Mouse (Mus musculus): Measurements from ENCODE around the gene Btbd19.

Btbd19 gene

DNA sequence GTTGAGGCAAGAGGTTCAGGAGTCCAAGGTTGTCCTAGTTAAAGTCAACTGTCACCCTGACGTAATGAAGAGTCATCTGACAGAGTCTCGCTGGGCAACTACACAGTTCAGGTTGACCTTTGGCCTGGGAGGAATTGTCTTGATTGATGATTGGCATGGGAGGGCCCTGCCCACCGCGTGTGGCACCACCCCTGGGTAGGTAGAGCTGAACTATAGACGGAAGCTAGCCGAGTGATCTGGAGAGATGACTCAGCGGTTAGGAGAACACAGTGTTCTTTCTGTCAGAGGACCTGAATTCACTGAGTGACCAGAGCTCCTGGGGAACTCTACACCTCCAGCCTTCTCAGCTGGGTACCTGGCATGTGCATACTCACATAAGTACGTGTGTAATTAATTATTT lies 10.5 kb upstream of the Btbd19 start:
- in situ Hi-C loops (cut with MboI; ENCODE audit: low sequenced_read_pairs), result no loop called here

DNA sequence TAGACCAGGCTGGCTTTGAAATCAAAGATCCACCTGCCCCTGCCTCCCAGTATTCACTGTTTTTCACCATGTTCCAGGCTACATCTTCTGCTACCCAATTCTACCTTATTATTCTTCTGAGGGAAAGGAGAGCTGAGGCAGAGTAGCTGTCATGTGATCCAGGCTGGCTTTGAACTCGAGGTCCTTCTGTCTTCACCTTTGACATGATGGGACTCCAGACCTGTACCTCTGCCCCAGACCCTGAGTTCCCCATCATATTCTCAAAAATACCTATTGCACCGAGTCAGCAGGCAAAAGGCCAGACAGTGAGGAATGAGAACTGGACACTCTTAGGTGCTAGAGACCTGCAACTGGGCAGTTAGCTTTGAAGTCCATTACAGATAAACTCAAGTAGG lies 9.1 kb upstream of the Btbd19 start:
- in situ Hi-C loops (cut with MboI; ENCODE audit: low sequenced_read_pairs), result no loop called here

DNA sequence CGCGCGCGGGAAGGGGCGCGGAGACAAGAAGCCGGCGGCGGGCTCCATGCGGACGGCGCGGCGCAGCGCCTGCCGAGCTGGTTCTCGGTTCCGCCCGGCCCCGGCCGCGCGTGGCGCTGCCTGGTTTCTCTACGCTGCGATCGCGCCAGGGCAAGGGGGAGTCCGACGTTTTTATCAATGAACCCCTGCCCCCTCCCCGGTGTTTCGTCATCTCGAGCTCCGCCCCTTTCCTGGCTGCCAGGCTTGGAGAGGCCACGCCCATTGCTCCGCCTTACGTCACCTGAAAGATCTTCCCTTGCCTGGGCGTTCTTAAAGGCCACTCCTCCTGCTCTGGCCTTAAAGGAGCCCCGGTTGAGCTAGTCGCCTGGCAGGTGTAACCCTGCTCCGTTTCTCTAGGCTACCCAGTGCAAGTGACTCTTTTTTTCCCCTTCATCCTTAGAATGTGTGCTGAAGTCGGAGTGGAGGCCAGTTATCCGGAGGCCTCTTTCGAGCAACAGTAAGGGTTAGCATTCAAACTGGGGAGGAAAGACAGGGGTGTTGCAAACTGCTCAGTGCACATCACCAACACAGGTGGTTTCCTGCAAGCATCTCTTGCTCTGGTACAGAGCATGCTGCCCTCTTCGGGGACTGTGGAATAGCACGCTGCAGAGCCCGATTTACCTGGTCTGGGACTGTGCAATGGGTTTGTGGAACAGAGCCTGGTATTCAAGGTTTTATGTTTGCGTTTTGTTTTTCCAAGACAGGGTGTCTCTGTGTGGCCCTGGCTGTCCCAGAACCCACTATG lies 8.5 kb upstream of the Btbd19 start, which contains the start of gene Plk3:
Plk3 (minus strand) TSS at position 147 of the 784 bp plus-strand sequence.
- in situ Hi-C loops (cut with MboI; ENCODE audit: low sequenced_read_pairs), result no loop called here

DNA sequence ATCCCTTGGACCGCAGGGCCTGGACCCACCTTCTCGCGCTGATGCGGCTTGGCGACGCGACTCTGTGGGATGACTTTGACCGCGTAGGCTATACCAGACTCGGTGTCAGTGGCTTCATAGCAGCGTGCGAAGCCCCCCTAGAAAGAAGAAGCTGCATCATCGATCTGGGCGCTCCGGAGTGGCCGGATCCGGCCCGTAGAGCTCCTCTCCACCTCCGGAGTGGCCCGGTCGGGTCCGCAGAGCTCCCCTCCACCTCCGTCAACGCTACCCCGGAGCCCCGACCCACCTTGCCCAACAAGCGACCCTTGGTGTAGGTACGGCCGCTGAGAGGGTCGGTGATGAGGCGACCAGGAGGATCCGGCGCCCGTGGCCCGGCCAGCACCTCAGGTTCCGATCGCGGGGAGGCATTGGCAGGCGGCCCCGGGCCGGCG lies 7.9 kb upstream of the Btbd19 start:
- in situ Hi-C loops (cut with MboI; ENCODE audit: low sequenced_read_pairs), result no loop called here

DNA sequence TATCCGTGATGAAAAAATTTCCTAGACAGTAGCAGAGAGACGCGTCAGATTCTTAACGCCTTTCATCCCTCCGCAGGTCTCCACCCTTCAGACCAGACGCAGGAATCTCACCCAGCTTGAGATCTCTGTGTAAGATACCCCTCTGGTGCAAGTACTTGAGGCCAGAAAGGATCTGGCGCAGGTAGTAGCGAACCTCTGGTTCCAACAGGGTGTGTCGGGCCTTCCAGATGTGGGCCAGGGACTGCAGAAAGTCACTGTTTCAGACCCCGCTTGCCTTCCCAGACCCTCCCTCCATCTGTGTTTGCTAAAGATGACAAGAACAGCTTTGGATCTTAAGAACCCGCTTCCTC lies 7.2 kb upstream of the Btbd19 start:
- in situ Hi-C loops (cut with MboI; ENCODE audit: low sequenced_read_pairs), result no loop called here

DNA sequence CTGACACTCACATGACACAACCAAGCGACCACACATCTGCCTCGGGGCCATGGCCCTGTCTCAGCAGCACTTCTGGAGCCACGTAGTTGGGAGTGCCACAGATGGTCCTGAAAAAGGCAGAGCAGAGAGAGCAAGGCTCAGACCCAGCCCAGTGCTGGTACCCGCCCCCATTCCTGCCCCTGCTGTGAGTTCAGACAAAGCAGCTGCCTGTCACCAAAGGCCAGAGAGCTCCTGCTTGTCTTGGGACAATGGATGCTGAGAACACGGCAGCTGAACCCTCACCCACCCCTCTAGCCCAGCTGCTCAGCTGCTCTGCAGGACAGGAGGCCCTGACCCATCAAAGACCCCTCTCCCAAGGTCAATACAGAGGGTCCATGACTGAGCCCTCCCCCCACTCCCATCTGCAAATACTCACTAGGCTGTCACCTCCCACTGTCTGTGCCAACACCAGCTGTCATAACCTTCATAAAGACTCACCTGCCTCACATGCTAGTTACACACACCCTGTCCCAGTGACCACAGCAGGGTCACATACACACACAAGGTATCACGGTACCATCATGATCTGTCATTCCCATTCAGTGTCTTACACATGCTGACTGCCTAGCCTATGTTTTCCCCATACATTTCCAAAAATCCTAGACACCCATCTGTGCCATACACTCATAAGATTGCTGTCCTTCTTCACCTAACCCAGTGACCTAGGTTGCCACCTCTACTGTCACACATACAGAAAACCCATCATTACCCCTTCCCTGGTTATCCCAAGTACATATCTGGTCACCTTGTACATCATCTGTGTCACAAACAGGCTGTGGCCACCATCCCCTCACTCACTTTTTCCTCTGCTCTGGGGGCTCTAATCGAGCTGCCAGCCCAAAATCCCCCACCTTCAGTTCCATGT lies 6.6 kb upstream of the Btbd19 start:
- in situ Hi-C loops (cut with MboI; ENCODE audit: low sequenced_read_pairs), result no loop called here

DNA sequence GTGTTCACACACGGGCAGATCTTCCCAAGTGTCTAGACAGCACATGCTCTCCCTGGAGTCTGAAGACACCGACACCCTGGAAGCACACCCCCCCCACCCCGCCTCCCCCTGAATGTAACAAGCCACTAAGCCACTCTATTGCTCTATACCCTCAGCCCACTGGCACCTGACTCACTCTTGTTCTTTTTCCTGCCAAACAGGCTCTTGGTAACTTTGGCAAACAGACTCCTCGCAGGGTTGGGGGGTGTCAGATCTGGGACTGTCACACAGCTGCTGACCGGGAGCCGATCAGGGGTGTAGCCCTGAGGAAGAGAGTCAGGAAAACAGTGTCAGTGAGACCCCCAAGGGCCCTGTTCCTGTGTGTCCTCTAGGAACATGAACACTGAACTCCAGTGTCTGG lies 5.7 kb upstream of the Btbd19 start:
- in situ Hi-C loops (cut with MboI; ENCODE audit: low sequenced_read_pairs), result no loop called here

DNA sequence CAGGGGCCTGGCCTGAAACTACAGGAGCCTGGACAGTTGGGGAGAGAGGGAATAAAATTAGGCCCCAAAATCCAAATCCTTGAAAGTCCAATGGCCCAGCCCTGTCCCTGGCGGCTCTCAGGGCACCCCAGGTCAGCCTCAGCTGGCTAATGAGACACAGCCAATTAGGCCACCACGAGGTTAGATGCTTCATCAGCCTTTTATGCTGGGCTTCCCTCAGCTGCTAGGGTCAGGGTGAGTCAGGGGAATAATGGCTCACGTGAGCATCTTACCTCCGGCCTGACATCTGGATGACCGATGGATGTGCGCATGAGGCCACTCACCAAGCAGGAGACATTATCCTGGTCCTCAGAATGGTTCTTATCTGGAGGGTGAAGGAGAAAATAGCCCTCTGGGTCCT lies 5.3 kb upstream of the Btbd19 start:
- in situ Hi-C loops (cut with MboI; ENCODE audit: low sequenced_read_pairs), result no loop called here

DNA sequence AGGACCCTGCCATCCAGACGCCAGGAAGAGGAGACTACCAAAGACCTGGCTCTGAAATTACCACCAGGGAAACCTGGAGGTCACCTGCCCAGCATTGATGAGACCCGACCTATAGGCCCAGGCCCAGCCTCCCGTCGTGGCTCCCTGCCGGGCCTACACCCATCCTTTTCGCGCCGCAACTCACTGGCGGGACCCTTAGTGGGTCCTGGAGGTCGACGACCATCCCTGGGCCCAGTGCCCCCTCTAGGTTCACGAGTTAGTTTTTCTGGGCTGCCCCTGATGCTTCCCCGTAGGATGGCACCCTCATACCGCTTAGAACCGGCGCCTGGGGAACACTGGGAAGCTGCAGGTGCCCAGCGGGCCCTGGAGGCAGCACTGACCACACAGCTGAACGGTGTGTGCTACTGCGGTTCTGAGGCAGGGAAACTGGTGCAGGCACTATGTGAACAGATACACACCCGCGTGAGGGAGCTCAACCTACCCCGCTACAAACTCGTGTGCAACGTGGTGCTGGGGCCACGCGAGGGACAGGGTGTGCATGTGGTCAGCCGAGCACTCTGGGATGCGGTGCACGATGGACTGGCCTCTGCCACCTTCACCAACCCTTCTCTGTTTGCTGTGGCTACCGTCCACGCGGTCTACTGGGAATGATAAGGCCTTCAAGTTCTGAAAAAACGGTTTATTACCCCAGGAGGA lies 2.6 kb upstream of the Btbd19 start:
- in situ Hi-C loops (cut with MboI; ENCODE audit: low sequenced_read_pairs), result no loop called here

DNA sequence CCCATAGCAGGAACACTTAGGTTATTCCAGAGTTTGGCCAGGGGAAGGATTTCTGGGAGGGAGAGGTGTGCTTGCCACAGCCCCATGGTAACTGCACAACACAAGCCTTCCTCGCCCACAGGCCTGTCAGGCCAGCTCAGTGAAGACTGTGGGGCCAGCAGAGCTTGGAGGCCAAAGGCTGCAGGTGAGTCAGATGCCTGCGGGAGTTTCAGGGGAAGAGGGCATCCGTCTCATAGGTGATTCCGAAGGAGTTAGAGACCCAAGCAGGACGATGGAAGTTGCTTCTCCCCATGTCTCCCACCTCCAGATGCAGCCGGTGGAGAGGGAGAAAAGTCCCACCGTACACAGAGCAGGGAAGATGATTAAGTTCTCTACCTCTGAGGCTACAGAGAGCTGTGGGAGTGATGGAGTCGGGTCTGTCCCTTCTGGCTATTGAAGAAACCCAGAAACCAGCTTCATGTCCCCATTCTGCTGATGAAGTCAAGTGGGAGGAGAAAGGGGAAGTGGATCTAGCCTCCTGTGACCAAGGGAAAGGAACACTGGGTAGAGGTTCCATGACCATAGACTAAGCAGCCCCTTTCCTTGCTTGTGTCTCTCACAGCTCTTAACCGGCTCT lies 1.3 kb upstream of the Btbd19 start, which contains the start of gene Tctex1d4:
Tctex1d4 (plus strand) TSS at position 120 of the 616 bp plus-strand sequence.
- in situ Hi-C loops (cut with MboI; ENCODE audit: low sequenced_read_pairs), result no loop called here

DNA sequence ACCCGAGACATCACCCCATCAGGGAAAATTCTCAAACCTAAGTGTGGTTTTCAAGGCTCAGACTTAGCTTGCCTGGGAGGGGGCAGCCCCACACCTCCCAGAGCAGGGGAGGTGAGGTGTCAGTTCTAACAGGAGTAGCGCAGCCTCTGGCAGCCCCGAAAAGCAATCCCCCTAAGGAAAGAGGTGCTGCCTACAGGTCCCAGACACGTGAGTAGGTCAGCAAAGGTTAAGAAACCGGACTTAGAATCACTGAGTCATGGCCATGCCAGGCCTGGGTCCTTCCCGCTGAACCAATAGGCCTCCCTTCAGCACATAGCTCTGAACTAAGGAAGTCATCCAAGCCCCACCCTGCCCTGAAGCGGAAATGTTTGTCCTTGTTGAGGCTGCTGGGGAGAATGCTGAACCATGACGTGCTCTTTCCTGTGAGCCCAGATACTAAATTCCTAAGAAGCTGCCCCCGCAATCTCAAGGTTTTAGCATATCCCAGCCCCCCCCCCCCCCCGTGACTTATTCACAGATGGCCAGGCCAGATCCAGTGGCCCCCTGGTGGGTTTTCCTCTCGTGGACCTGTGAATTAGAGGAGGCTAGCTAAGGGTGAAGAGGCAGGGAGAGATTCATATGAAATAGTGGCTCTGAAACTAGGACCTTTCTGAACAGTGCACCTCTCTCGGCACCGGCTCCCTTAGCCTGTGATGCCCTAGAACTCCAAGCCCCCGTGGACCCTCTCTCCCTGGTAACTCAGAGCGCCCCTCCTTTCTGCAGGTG lies 567 bp upstream of the Btbd19 start:
- in situ Hi-C loops (cut with MboI; ENCODE audit: low sequenced_read_pairs), result no loop called here

DNA sequence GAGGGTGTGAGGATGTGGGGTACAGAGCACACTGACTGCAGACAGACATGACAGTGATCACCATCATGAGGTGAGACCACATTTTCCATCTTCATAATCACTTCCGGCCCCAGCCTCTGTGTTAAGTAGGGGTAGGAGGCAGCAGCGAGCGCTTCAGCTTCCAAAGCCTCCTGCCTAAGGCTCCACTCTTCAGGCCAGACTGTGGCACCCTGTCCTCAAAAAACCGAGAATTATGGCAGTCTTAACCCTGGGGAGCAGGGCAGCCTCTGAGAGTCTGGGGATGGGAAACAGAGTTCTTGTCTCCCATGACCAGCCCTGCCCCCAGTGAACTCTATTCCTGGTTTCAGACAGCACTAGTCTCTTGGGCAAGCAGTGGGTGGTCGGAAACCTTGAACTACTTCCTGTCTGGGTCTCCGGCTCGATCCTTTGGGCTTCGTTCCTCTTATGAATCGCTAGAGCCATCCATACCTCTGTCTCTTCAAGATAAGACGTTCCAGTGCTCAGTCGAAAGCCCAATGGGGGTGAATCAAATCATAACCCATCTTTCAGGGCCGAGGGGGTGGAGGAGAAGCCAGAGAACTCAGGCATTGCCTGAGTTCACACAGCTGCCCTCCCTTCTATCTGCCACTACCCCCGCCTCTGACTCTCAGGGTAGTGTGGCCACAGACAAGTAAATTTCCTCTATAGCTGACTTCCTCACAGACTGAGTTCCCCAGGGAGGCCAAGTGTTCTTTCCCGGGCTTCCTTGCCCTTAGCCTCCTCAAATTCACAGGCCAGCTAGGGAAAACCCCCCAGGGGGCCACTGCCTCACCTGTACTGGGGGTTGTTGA lies 792 bp downstream of the Btbd19 start:
- in situ Hi-C loops (cut with MboI; ENCODE audit: low sequenced_read_pairs), result no loop called here

DNA sequence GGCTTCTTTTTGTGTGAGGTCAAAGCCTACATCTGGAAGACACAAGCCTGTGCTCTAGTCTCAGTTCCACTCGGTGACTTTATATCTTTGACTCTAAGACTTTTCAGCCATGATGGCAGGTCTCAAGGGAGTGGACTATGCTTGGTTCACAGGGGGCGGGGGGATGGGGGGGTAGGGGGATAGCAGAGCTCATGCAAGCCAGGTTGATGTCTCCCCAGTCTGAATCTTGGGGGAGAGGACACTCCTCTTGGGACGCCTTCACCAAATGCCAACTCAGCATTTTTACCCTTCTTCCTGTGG lies 1.4 kb downstream of the Btbd19 start:
- in situ Hi-C loops (cut with MboI; ENCODE audit: low sequenced_read_pairs), result no loop called here

DNA sequence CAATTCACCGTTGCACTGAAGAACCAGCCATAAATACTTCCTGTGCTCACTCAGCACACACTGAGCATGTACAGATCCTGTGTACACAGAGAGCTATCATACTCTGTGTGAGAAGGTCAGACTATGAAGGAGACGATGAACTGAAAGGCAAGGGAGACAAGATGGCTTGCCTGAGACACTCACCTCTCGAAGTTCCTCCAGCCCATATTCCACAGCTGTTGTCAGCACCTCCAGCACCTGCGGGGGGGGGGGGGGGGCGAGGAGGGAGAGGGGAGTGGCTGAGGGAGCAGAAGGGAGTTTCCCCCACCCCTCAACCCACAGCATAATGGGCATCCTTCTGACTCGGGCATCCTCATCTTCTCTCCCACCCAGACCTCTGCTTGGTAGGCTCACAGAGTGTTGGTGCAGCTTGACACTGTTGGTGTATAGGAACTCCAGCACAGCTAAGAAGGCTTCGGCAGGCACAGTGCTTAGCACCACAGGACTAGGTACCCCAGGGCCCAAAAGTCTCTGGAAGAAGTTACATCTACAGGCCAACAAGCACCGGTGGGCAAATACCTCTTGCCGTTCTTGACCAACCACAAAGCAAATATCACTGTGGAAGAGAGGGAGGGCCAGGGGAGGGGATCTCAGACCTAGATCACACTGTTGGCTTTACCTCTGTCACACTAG lies 1.8 kb downstream of the Btbd19 start:
- in situ Hi-C loops (cut with MboI; ENCODE audit: low sequenced_read_pairs), result no loop called here

DNA sequence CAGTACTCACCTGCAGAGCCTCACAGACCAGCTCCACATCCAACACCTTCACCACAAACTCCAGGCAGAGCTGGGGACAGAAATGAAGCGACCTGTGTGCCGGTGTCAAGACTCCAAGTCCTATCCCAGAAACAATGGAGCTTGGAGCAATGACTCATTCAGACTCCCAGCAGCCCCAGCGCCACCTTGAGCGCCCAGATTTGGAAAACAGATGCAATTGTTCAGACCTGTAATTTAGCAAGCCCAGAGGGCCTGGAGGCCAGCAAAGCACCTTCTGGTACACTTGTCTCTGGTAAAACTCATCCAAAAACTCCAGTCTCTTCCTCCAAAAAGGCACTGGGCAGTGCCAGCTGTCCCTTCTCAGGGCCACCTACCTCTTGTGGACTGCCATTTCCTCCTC lies 3.3 kb downstream of the Btbd19 start:
- in situ Hi-C loops (cut with MboI; ENCODE audit: low sequenced_read_pairs), result no loop called here

DNA sequence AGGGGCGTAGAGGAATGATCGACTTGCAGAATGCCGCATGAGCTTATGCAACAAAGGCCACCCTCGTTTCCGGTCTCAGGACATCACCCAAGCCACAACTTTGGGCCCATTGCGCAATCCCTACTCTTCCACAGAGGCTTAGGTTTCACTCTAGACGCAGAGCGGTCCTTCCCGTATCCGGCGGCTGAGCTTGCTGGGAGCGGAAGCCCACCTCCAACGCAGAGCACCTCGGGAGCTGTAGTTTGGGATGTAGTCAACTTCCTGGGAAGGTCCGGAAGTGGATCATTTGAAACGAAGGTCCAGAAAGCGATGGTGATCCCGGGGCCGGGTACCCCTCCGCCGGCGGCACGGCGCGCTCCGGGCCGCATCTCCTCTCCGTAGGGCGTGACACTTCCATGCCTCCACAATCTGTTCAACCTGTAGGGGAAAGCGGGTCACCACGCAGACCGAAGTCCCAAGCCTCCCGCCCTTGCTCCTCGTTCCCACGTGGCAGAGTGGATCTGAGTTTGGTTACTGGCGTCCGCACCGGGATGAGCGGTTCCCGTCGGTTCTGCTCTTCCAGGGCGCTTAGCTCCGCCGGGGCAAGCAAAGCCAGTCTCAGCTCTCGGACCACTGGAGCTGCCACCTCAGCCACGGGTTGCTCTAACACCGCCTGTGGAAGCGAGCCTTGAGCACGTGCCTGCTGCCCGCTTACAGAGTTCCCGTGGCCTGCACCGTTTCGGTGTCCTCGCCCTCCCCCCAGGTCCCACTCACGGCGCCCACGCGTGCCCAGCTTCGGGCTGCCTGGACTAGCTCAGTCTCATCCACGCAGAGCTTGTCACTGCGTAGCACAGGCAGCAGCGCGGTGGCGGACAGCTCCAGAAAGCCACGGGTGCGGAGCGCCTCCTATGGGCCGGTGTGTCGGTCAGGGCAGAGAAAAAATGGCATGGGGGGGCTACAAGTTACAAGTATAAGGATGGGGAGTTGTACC lies 4.8 kb downstream of the Btbd19 start:
- in situ Hi-C loops (cut with MboI; ENCODE audit: low sequenced_read_pairs), result no loop called here

DNA sequence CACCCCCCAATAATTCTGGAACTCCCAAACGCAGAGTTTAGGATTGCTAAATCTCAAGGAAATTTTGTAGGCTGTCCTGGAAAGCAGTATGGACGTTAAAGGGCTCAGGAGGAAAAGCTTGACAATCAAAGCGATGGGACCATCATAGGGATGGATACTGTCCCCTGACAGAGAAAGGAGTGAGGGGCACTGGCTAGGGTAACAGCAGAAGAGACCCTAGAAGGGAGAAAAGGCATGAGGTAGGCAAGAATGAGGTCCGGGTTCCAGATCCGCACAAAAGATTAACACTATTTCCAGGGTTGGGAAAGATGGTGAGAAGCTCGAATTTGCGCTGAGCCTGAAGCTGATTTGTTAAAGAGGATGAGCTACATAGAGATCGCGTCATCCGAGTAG lies 5.5 kb downstream of the Btbd19 start:
- in situ Hi-C loops (cut with MboI; ENCODE audit: low sequenced_read_pairs), result no loop called here

DNA sequence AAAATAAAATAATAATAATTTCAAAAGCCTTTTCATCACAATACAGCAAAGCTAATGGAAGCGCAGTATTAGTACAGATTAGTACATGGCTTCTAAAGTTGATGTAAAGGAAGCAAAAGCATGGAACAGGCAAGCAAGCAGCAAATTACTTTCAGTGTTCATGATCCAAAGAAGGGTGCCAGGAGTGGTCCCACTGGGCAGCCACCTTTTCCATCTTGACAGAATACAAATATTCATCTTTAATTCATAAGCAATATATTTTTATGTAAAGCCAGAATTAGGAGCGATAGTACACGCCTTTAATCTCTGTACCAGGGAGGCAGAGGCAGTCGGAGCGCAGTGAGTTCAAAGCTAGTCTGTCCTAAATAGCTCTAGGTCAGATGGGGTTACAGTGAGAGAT lies 5.9 kb downstream of the Btbd19 start:
- in situ Hi-C loops (cut with MboI; ENCODE audit: low sequenced_read_pairs), result no loop called here
